Mouse (Mus musculus): ENCODE measurements around the gene Slc35e1.

Slc35e1 gene

GRCm38 (mm10) chr8:72485456-72486199, 6.8 kb downstream of the Slc35e1 start:
- DNase-seq (ENCODE audit: low read depth, low spot score): peak; percentile 52

- peak; percentile 99 for DNase-seq (ENCODE audit: low read depth, low spot score)
Measured at GRCm38 (mm10) chr8:72474826-72475546, 17.4 kb downstream of the Slc35e1 start, which contains the start of gene Cherp. Cherp (minus strand) TSS chr8:72475226.

GRCm38 (mm10) chr8:72470684-72471083, 21.7 kb downstream of the Slc35e1 start:
- no peak for DNase-seq (ENCODE audit: low read depth, low spot score)

- DNase-seq (ENCODE audit: low read depth, low spot score): no peak
Measured at GRCm38 (mm10) chr8:72469984-72470383, 22.4 kb downstream of the Slc35e1 start.

- no peak for DNase-seq (ENCODE audit: low read depth, low spot score)
Measured at GRCm38 (mm10) chr8:72469243-72469642, 23.2 kb downstream of the Slc35e1 start.

GRCm38 (mm10) chr8:72464211-72464610, 28.2 kb downstream of the Slc35e1 start:
- no peak for DNase-seq (ENCODE audit: low read depth, low spot score)

- no peak for DNase-seq (ENCODE audit: low read depth, low spot score)
Measured at GRCm38 (mm10) chr8:72459881-72460533, 32.4 kb downstream of the Slc35e1 start.

- no peak for DNase-seq (ENCODE audit: low read depth, low spot score)
Measured at GRCm38 (mm10) chr8:72458457-72458856, 34.0 kb downstream of the Slc35e1 start.

- DNase-seq (ENCODE audit: low read depth, low spot score): no peak
Measured at GRCm38 (mm10) chr8:72457806-72458205, 34.6 kb downstream of the Slc35e1 start.

- DNase-seq (ENCODE audit: low read depth, low spot score): no peak
Measured at GRCm38 (mm10) chr8:72455317-72455716, 37.1 kb downstream of the Slc35e1 start.

GRCm38 (mm10) chr8:72453904-72454303, 38.5 kb downstream of the Slc35e1 start:
- no peak for DNase-seq (ENCODE audit: low read depth, low spot score)

GRCm38 (mm10) chr8:72451516-72451915, 40.9 kb downstream of the Slc35e1 start:
- no peak for DNase-seq (ENCODE audit: low read depth, low spot score)

GRCm38 (mm10) chr8:72445071-72445470, 47.3 kb downstream of the Slc35e1 start:
- no peak for DNase-seq (ENCODE audit: low read depth, low spot score)

GRCm38 (mm10) chr8:72443994-72444350, 48.4 kb downstream of the Slc35e1 start:
- no peak for DNase-seq (ENCODE audit: low read depth, low spot score)

- peak; percentile 94 for DNase-seq (ENCODE audit: low read depth, low spot score)
Measured at GRCm38 (mm10) chr8:72443338-72443993, 48.9 kb downstream of the Slc35e1 start, which contains the start of the genes Calr3 and 1700030K09Rik. Calr3 (minus strand) TSS chr8:72443870. 1700030K09Rik (plus strand) TSS chr8:72443880.

GRCm38 (mm10) chr8:72438248-72439015, 54.0 kb downstream of the Slc35e1 start:
- no peak for DNase-seq (ENCODE audit: low read depth, low spot score)

GRCm38 (mm10) chr8:72434952-72435351, 57.5 kb downstream of the Slc35e1 start:
- peak; percentile 26 for DNase-seq (ENCODE audit: low read depth, low spot score)
